Mouse (Mus musculus): Measurements from ENCODE around the gene Brd9.

Gene Brd9

GRCm38 (mm10) chr13:73937321-73938176, at the start of gene Brd9, which contains the start of gene Trip13:
Gene Brd9 (plus strand): TSS chr13:73937811.
Gene Trip13 (minus strand): TSS chr13:73937784.
- DNase-seq (ENCODE audit: low read depth, low spot score), result peak; percentile 74

GRCm38 (mm10) chr13:73892493-73893178, 45.0 kb upstream of the Brd9 start:
- DNase-seq (ENCODE audit: low read depth, low spot score), result no peak

DNA sequence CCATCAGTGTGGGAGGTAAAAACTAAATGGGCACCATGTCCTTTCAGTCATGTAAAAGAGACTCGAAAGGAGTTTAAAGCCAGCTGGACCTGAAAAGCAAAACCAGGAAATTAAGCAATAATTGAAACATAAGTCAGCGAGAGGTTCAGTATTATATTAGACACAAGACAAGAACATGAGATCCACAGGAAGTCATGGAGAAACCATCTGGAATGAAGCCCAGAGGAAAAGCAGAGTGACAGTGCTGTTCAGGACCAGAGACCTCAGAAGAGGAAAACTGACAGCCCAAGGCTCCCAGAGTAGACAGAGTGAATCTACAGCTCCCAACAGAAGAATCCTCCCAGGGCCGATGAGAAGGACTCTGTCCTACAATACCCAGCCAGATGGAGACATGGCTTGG, 40.0 kb upstream of the Brd9 start:
- no peak for DNase-seq (ENCODE audit: low read depth, low spot score)

DNA sequence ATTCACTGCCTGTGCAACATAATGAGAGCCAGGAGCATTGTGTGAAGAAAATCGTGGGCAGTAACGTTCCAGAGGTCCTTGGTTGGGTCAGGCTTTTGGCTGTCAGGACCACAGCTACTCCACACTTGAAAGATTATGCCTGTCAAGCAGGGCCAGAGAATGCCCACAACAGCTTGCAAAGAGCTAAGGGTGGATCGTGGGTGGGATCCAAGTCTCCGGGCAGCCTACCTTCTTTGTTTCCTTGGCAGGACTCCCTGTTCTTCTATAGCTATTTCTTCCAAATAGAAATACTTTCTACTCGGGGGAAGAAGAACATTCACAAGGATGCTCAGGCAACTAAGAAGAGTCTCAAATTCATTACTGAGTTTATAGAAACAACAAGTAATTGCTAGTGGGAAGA, 30.5 kb upstream of the Brd9 start:
- no peak for DNase-seq (ENCODE audit: low read depth, low spot score)

GRCm38 (mm10) chr13:73907683-73908412, 29.8 kb upstream of the Brd9 start:
- DNase-seq (ENCODE audit: low read depth, low spot score), result no peak

- no peak for DNase-seq (ENCODE audit: low read depth, low spot score)
These were observed 24.5 kb upstream of the Brd9 start for GRCm38 (mm10) chr13:73913066-73913465.

GRCm38 (mm10) chr13:73932201-73932600, 5.4 kb upstream of the Brd9 start:
- no peak for DNase-seq (ENCODE audit: low read depth, low spot score)

- no peak for DNase-seq (ENCODE audit: low read depth, low spot score)
These were observed 682 bp upstream of the Brd9 start for GRCm38 (mm10) chr13:73936938-73937320.

GRCm38 (mm10) chr13:73938177-73938560, 558 bp downstream of the Brd9 start:
- no peak for DNase-seq (ENCODE audit: low read depth, low spot score)

DNA sequence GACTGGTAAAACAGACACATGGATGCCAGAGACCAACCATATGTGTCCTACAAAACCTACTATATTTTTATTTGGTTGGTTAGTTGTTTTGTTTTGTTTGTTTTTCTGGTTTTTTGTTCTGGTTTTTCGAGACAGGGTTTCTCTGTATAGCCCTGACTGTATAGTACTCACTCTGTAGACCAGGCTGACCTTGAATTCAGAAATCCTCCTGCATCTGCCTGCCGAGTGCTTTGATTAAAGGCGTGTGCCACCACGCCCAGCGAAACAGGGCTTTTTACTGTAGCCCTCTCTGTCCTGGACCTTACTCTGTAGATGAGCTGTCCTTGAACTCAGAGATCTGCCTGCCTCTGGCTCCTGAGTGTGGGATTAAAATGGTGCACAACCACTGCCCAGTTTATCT, 1.5 kb downstream of the Brd9 start:
- DNase-seq (ENCODE audit: low read depth, low spot score), result no peak

DNA sequence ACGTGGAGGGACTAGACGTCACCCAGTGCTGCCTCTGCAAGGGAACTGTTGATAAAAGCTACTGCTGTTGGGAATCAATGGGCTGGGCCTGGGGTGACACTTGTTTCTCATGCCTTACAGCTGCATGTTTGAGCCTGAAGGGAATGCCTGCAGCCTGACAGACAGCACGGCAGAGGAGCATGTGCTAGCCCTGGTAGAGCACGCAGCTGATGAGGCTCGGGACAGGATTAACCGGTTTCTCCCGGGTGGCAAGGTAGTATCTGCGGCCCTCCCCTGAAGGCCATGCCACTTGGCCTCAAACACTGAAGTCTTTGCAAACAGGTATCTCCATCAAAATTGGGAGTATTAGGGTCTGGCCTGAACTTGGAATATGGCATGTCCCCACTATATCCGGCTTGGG, 7.0 kb downstream of the Brd9 start:
- no peak for DNase-seq (ENCODE audit: low read depth, low spot score)

DNA sequence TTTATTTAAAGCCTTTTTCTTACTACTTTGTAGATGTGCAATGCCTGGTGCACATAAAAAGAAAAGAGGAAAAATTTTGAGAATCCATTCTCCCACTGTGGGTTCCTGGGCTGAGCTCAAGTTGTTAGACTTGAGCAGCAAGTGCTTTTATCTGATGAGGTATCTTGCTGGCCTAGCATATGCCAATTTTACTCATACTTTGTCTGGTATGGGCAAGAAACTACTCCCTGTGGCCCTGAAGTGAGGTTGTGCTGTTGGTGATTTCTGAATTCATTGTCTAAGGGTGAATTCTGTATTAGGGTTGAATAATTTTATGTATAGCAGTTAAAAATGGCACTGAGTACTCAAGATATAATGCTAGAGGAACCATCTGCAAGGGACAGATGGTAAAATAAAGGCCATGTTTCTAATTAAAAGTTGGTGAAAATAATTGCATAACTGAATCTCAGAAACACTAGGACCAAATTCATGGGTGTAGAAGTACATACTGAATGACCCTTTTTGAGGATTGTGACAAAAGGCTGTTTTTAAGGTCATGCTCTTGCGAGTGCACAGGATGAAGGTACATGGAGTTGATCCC, 16.0 kb downstream of the Brd9 start:
- no peak for DNase-seq (ENCODE audit: low read depth, low spot score)

DNA sequence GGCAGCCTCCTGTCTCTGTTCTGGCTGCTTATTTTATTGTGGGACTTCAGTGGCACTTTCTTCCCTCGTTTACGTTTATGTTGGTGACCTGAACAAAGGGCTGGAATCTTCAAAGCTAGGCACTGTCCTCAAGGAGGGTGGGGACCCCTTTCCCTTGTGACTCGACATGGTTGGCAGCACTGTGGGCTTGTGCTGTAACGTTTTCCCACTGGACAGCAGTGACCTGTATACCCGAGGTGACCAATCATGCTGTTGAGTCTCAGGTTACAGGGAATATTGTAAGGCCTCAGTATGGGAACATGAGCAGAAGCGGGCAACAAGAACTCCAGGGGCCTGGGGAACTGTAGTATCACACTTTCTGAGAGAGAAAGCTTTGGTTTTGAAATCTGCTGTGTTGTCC, 17.1 kb downstream of the Brd9 start:
- DNase-seq (ENCODE audit: low read depth, low spot score), result no peak

- no peak for DNase-seq (ENCODE audit: low read depth, low spot score)
These were observed 17.9 kb downstream of the Brd9 start for GRCm38 (mm10) chr13:73955531-73955930.

DNA sequence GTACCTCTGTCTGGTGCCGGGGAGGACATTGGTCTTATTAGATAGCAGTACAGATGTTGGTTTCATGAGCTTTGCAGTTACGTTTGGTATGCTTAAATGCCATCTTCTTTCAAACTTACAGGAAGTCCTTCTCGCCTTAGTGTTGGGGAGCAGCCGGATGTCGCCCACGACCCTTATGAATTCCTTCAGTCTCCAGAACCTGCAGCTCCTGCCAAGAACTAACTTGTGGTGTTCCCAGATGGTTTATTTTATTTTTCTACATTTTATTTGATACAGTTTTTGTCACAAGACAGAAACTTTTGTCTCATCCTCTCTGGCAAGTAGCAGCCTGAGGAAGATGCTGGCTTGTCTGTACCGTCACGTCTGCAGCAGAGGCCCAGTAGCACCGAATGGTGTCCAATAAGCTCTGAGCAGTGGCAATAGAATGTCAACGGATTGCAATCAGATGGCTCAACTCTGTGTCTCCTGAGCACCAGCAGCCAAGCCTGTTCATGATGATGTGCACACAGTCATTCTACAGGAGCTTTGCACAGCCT, 22.6 kb downstream of the Brd9 start:
- DNase-seq (ENCODE audit: low read depth, low spot score), result no peak

DNA sequence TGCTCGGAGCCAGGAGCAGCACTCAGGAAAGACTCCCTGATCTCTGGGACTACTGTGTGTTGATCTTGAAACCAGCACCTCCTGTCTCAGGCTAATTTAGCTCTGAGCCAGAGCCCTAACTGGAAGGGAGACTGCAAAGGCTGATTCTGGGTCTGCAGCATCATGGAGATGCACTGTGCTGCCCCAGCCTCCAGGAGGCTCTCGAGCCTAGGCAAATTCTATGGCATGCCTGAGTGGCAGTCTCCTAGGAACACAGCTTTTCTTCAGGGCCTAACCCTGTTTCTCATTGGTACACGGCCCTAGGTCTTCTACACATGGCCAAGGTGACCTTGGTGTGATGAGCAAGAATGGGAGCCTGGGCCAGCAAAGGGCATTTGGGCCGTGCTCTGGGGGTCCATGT, 23.6 kb downstream of the Brd9 start:
- no peak for DNase-seq (ENCODE audit: low read depth, low spot score)

GRCm38 (mm10) chr13:73963551-73963950, 25.9 kb downstream of the Brd9 start, which contains the start of gene Zdhhc11:
Gene Zdhhc11 (plus strand): TSS chr13:73963851.
- DNase-seq (ENCODE audit: low read depth, low spot score), result no peak

- DNase-seq (ENCODE audit: low read depth, low spot score), result peak; percentile 87
These were observed 33.2 kb downstream of the Brd9 start for GRCm38 (mm10) chr13:73970545-73971448.

GRCm38 (mm10) chr13:73974523-73974922, 36.9 kb downstream of the Brd9 start:
- DNase-seq (ENCODE audit: low read depth, low spot score), result no peak

- no peak for DNase-seq (ENCODE audit: low read depth, low spot score)
These were observed 39.3 kb downstream of the Brd9 start for GRCm38 (mm10) chr13:73976935-73977334.

GRCm38 (mm10) chr13:73990325-73990724, 52.7 kb downstream of the Brd9 start:
- DNase-seq (ENCODE audit: low read depth, low spot score), result no peak

All from skeletal muscle tissue, adult 2 months (tissue).